Mouse (Mus musculus): ENCODE data around the gene Lin9.
"Not testable (repeated sequence)": the region's sequence is repeated elsewhere in the genome, so short reads cannot be mapped to it uniquely, and the experiment has no call there.

Lin9 gene

DNA sequence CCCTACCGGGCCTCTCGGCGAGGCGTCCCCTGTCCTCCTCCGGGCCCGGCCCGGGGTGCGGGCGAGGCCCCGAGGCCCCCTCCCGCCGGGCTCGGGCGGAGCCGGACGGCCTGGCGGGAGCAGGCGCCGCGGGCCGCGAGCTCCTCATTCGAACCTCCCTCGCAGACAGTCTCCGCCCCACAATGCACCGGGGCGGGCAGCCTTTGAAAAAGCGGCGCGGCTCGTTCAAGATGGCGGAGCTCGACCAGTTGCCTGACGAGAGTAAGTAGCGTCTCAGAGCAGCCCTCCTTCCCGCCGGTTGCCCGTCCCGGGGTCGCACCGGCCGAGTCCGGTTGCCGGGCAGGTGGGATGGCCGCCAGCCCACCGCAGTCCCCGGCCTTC lies at the start of gene Lin9:
Lin9 (plus strand) TSS at position 14 of the 381 bp plus-strand sequence.
- ChIA-PET CTCF (interaction anchor here in 3 of 4 experiments (0.7 to 1.2 kb wide), 5 partner anchors 25 to 137 kb away, joined by 3 to 4 read pairs (median 3); no protein-coding TSS in a partner anchor), POLR2A (interaction anchor here in 3 of 4 experiments (0.6 to 3.1 kb wide), 87 partner anchors 9 to 1516 kb away, joined by 3 to 18 read pairs (median 4); partner anchors contain the start of genes H3f3a (in 2 of the 3), Parp1 (in 2 of the 3), Sde2 (in 2 of the 3) and Acbd3 (in 1 of the 3))

DNA sequence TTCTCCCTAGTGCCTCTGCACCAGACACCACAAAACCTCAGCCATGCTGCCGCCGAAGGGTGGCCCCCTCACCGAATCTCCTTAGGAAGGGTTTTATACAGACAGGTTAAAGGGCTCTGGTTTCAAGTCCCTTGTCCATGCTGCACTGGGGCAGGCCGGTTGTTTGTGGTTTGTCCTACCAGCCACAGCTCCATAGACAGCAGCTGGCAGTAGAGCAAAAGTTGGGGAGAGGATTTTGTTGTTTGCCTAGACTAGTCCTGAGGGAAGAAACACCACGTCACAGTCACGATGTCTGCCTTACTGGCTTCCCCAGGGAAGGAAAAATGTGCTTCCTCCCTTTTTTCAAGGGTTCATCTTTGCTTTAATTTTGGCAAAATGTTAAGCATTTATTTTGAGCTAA lies 40.4 kb upstream of the Lin9 start:
- POLR2A ChIA-PET, result interaction anchor here in 2 of 4 experiments (0.9 to 1.7 kb wide), 5 partner anchors 9 to 29 kb away, joined by 3 to 5 read pairs (median 4); no protein-coding TSS in a partner anchor
- CTCF ChIA-PET, result interaction anchor here in 1 of 4 experiments (0.6 kb wide), 1 partner anchor 379 kb away, joined by 9 read pairs; no protein-coding TSS in a partner anchor

DNA sequence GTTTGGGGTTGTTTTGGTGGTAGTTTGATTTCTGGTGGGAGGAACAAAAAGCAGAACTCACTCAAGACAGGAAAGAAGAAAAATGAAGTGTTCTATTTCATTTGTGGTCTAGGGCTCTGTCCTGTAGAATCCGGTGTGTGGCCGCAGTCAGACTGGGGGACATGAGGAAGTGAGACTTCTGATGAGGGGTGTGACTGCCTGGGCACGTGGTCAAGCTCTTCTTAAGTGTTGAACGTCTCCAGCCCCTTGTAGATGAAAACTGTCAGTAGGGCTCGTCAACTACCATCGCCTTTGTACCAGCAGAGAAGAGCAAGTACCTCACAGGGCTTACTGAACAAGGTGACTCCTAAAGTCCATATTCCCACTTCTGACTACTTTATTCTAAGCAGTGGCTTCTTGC lies 39.1 kb upstream of the Lin9 start:
- CTCF ChIA-PET, result no interaction called here
- POLR2A ChIA-PET, result interaction anchor here in 2 of 4 experiments (1.0 to 1.7 kb wide), 7 partner anchors 8 to 176 kb away, joined by 3 to 5 read pairs (median 3); no protein-coding TSS in a partner anchor

- ChIA-PET CTCF (no interaction called here), POLR2A (interaction anchor here in 3 of 4 experiments (0.6 to 5.2 kb wide), 9 partner anchors 8 to 731 kb away, joined by 3 to 39 read pairs (median 3); partner anchors contain the start of gene Lin9 (in 1 of the 3))
Observed at GRCm38 (mm10) chr1:180604579-180604978, 36.4 kb upstream of the Lin9 start.

- ChIA-PET CTCF (no interaction called here), POLR2A (interaction anchor here (0.7 to 5.2 kb wide), 21 partner anchors 8 to 244 kb away, joined by 3 to 39 read pairs (median 6); partner anchors contain the start of genes Lin9 (in 3 of the 4), Parp1 (in 1 of the 4) and Sde2 (in 1 of the 4))
Observed at GRCm38 (mm10) chr1:180606106-180606505, 34.8 kb upstream of the Lin9 start.

- ChIA-PET CTCF (interaction anchor here in 2 of 4 experiments (0.6 kb wide), 2 partner anchors 48 to 65 kb away, joined by 3 read pairs; no protein-coding TSS in a partner anchor), POLR2A (interaction anchor here (0.6 to 5.2 kb wide), 29 partner anchors 9 to 373 kb away, joined by 3 to 39 read pairs (median 4); partner anchors contain the start of genes Lin9 (in 3 of the 4), Parp1 (in 1 of the 4) and Sde2 (in 1 of the 4))
Observed at GRCm38 (mm10) chr1:180606796-180607577, 34.0 kb upstream of the Lin9 start.

GRCm38 (mm10) chr1:180607578-180607879 lies 33.4 kb upstream of the Lin9 start:
- ChIA-PET POLR2A (interaction anchor here (0.8 to 5.2 kb wide), 23 partner anchors 9 to 372 kb away, joined by 3 to 39 read pairs (median 4); partner anchors contain the start of genes Lin9 (in 3 of the 4), Parp1 (in 1 of the 4) and Sde2 (in 1 of the 4)), CTCF (interaction anchor here in 2 of 4 experiments (0.6 to 1.6 kb wide), 3 partner anchors 47 to 170 kb away, joined by 3 to 4 read pairs (median 3); no protein-coding TSS in a partner anchor)

DNA sequence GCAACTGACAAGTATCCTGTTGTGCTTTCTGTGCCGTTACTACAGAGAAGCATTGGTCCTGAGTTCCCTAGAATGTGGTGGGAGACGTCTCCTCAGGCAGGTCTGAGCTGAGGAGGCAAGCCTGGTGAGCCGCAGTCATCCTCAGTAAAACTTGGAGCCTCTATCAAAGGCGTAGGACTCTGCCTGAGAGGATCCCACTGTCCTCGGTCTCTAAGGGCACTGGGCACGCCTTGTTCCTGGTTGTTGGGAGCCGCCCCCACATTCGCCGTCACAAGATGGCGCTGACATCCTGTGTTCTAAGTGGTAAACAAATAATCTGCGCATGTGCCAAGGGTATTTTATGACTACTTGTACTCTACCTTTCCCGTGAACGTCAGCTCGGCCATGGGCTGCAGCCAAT lies 29.1 kb upstream of the Lin9 start:
- POLR2A ChIA-PET, CTCF ChIA-PET: not testable (repeated sequence)

DNA sequence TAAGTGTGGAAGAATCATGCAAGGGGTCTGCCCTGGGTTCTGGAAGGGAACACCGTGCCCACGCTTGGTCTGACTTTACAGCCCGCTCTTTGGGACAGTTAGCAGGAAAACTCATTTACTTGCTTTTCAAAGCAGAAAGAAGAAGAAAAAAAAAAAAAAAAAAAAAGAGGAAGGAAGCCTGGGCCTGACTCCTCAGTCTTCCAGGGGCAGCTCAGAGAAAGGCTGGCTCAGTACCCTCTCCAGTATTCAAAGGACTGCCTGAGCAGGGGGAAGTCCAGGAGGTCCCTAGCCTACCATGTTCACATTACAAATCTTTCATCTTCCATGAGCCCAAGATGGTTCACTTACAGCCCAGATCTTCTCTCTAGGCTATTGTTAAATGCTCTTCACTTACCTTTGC lies 24.2 kb upstream of the Lin9 start:
- POLR2A ChIA-PET, result interaction anchor here in 2 of 4 experiments (0.6 to 1.7 kb wide), 9 partner anchors 8 to 230 kb away, joined by 3 to 8 read pairs (median 5); partner anchors contain the start of gene Lin9 (in 2 of the 2)
- CTCF ChIA-PET, result interaction anchor here in 2 of 4 experiments (0.6 to 1.3 kb wide), 5 partner anchors 79 to 161 kb away, joined by 3 to 6 read pairs (median 5); no protein-coding TSS in a partner anchor

DNA sequence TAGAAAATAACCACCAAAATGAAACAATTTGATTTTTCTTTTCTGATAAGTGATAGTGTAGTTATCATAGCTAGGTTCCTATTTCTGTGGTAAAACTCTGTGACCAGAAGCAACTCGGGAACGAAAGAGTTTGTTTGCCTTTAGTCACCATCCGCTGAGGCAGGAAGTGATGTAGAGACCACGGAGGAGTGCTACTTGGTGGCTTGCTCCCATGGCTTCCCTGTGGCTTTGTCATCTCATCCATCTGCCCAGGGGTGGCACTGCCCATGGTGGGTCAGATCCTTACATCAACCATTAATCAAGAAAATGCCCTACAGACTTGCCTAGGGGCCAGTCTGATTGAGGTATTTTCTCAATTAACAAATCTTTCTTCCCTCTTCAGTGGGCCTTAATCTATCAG lies 18.6 kb upstream of the Lin9 start:
- CTCF ChIA-PET, result no interaction called here

DNA sequence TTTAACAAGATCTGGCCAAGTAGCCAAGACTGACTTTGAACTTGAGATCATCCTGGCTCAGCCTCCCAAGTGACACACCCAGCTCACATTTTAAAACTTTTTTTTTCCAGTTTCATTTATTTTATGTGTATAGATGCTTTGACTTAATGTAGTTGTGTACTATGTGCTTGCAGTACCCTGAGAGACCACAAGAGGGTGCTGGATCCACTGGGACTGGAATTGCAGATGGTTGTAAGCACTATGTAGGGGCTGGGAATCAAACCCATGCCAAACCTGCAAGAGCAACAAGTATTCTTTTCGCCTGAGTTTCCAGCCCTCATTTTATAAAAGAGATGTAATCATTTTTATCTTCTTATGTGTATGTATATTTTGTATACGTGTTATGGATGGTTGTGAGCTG lies 17.0 kb upstream of the Lin9 start:
- POLR2A ChIA-PET, result interaction anchor here in 1 of 4 experiments (1.4 to 3.7 kb wide), 3 partner anchors 17 to 42 kb away, joined by 4 to 16 read pairs (median 11); partner anchors contain the start of gene Lin9

More for the DNA sequence above, 18.6 kb upstream of the Lin9 start:
- POLR2A ChIA-PET, result no interaction called here

GRCm38 (mm10) chr1:180626141-180626540 lies 14.8 kb upstream of the Lin9 start:
- CTCF ChIA-PET, result interaction anchor here in 1 of 4 experiments (0.7 kb wide), 1 partner anchor 86 kb away, joined by 5 read pairs; no protein-coding TSS in a partner anchor
- POLR2A ChIA-PET, result interaction anchor here in 2 of 4 experiments (2.7 to 3.7 kb wide), 2 partner anchors 14 kb away, joined by 11 read pairs; partner anchors contain the start of gene Lin9 (in 2 of the 2)

More for the DNA sequence above, 17.0 kb upstream of the Lin9 start:
- CTCF ChIA-PET, result interaction anchor here (0.6 to 1.2 kb wide), 5 partner anchors 143 to 956 kb away, joined by 3 to 6 read pairs (median 3); partner anchors contain the start of gene Sccpdh (in 1 of the 4)

- ChIA-PET CTCF (interaction anchor here in 1 of 4 experiments (1.6 kb wide), 1 partner anchor 82 kb away, joined by 5 read pairs; no protein-coding TSS in a partner anchor), POLR2A (interaction anchor here in 1 of 4 experiments (1.5 kb wide), 1 partner anchor 13 kb away, joined by 3 read pairs; no protein-coding TSS in a partner anchor)
Observed at GRCm38 (mm10) chr1:180637796-180638195, 3.2 kb upstream of the Lin9 start.

DNA sequence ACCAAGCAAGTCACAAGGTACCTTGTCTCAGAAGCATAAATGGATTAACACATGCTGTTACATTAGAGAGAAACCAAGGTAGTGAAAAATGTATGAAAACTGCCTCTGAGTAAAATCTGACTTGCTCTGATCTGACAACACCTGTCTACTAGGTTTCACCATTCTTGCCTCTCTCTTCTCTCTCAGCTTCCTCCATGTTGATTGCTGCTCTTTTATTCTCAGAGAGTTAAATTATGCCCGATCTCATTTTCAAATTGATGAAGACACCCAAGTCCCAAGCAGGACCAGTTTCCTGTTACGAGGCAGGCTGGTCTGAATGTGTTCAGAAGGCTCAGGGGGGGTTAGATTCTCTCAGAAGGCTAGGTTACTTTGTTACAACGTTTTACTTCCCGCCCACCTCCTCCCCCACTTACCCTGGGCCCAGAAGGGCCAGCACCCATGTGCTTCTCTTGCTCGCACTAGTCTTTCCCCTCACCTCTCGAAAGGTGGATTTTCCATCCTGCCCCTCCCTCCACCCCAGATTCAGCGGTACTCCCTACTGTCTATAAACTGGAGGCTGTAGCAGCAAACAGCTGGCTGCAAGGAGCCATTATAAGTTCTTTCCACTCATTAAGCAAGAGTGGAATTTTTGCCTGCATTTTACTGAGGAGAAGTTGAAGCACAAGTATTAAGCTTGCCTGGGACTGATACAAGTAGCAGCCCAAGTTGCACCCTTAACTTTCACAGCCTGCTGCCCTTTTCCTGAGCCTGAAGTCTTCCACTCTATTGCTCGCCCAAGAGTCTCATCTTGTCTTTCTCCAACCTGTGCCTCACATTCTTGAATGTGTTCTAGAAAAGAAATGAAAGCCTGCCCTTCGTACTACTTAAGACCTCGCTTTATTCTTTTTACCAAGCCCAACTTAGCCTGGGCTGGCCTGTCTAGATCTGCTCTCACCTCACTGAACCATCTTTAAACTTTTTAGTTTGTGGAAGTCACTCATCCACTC lies 1.2 kb upstream of the Lin9 start:
- POLR2A ChIA-PET, result interaction anchor here (0.6 to 3.1 kb wide), 53 partner anchors 10 to 378 kb away, joined by 3 to 18 read pairs (median 4); partner anchors contain the start of genes H3f3a (in 1 of the 4), Mixl1 (in 1 of the 4), Parp1 (in 1 of the 4) and Sde2 (in 1 of the 4)
- CTCF ChIA-PET, result interaction anchor here in 3 of 4 experiments (0.6 to 1.2 kb wide), 3 partner anchors 128 to 177 kb away, joined by 3 to 4 read pairs (median 3); no protein-coding TSS in a partner anchor

DNA sequence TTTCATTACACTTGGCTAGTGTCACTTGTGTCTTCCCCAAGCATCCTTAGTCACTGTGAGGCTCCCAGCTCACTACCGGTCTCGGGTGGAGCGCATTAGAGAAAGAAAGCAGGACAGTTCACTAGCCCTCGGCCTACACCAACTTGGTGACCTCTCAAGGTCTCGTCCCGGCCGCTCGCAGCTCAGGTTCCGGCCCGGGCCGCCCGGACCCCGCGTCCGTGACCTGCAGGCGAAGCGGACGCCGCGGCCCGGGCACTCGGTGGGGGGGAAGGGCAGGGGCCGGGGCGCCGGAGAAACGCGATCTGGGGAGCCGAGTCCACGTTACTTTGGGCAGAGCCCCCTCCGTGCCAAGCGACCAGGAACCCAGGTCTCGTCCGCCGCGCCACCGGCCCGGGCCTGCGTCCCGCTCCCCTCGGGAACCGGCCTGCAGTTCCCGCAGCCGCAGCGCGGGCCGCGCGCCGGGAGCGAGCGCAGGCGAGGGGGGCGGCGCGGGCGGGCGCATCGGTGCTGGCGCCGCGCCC lies 285 bp upstream of the Lin9 start:
- CTCF ChIA-PET, result interaction anchor here in 3 of 4 experiments (0.7 to 1.2 kb wide), 5 partner anchors 26 to 137 kb away, joined by 3 to 4 read pairs (median 3); no protein-coding TSS in a partner anchor

DNA sequence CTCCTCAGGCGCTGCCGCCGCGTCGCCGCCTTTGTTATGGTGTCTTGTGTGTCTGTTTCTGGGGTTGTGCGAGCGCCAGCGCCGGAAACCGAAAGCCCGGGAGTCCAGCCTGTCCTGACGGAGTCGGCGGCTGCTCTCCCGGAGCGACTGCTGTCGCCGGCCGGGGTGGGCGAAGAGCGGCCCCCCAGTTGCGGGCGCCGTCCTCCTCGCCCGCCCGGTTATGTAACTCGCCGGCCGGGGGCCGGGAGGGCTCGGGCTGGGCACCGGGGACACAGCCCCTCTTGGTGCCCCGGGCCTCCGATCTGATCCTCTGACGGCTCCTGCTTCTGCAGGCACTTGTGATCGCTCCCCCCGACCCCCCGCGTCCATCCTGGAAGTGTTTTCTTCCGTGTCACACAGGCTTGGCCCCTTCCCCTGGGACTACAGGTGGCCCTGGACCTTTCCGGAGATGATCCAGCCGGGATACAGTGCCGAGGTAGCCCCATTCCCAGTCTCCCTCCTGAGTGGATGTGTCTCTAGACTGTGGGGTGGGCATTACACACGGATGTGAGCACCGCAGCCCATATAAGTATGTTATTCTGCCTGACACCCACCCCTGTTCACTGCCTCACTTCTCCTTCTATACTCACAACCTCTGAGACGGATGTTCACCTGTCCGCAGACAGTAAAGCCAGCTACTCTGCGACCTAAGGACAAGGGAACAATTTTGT lies 723 bp downstream of the Lin9 start:
- CTCF ChIA-PET, result interaction anchor here in 3 of 4 experiments (0.6 to 1.1 kb wide), 3 partner anchors 25 to 725 kb away, joined by 3 read pairs; no protein-coding TSS in a partner anchor
- POLR2A ChIA-PET, result interaction anchor here in 3 of 4 experiments (0.6 to 3.1 kb wide), 61 partner anchors 8 to 1516 kb away, joined by 3 to 18 read pairs (median 5); partner anchors contain the start of genes H3f3a (in 2 of the 3), Parp1 (in 2 of the 3), Acbd3 (in 1 of the 3) and Mixl1 (in 1 of the 3)

More for the DNA sequence above, 285 bp upstream of the Lin9 start:
- POLR2A ChIA-PET, result interaction anchor here (0.6 to 3.1 kb wide), 89 partner anchors 9 to 390 kb away, joined by 3 to 18 read pairs (median 4); partner anchors contain the start of genes H3f3a (in 2 of the 4), Parp1 (in 2 of the 4), Sde2 (in 2 of the 4) and Acbd3 (in 1 of the 4)

Data from embryonic stem cell, embryonic (primary cell).